Mouse (Mus musculus) G1E (cell line): ENCODE data around the gene Slc25a28.

Source experiments
- CTCF ChIP-seq: IDR thresholded peaks from 2 replicates; pipeline ENCODE4 v1.5.1; 2012; ENCODE audit warnings: low read depth, low read length, inconsistent platforms, mixed read lengths
- GATA2 ChIP-seq: IDR thresholded peaks from 2 replicates; pipeline ENCODE4 v1.6.1; 2012; ENCODE audit warnings: low read depth, low read length, inconsistent platforms, borderline replicate concordance
- POLR2AphosphoS5 ChIP-seq: IDR thresholded peaks from 2 replicates; pipeline ENCODE4 v1.6.1; 2012; ENCODE audit warnings: low read depth, low read length, inconsistent platforms; ENCODE audit not compliant: insufficient replicate concordance

- no peak for TF ChIP-seq CTCF
- no peak for TF ChIP-seq GATA2
- TF ChIP-seq POLR2AphosphoS5 = no peak
These were observed 6.9 kb upstream of the Slc25a28 start for GRCm38 (mm10) chr19:43681541-43681940.
